Mouse (Mus musculus): ENCODE measurements around the gene Zscan26. TPM values are rescaled to one million over a fixed set of nuclear protein-coding genes. Genes with fewer than 3 reads are reported as not detected.

The Zscan26 gene
- 7.9 and 10.2 TPM in 2 replicates for polyA plus RNA-seq (2012; rRNA removed)

GRCm38 (mm10) chr13:21453449-21453848 is at the start of gene Zscan26:
Gene Zscan26, minus strand, starts transcription at chr13:21453730.

DNA sequence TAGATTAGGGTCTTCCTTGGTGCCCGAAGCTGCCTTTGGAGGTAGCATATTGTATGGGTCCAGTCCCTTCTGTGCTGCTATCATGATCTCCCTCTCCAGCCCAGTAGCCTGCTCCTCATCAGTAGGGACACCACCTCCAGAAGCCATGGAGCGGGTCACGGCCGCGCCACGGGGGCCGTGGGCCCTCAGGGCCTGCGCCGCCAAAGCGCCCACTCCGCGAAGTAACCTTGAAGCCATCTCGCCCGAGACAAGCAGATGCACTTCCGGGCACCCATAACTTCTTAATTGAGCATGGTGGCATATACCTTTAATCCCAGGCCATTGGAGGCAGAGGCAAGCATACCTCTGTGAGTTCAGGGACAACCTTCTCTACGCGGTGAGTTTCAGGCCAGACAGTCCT is 47.7 kb upstream of the Zscan26 start, which contains the start of gene Gm11273:
Gm11273 (minus strand) TSS at position 237 of the 400 bp plus-strand sequence.

GRCm38 (mm10) chr13:21495080-21495479 is 41.5 kb upstream of the Zscan26 start, which contains the start of gene AK157302:
Gene AK157302, plus strand, starts transcription at chr13:21495223.

DNA sequence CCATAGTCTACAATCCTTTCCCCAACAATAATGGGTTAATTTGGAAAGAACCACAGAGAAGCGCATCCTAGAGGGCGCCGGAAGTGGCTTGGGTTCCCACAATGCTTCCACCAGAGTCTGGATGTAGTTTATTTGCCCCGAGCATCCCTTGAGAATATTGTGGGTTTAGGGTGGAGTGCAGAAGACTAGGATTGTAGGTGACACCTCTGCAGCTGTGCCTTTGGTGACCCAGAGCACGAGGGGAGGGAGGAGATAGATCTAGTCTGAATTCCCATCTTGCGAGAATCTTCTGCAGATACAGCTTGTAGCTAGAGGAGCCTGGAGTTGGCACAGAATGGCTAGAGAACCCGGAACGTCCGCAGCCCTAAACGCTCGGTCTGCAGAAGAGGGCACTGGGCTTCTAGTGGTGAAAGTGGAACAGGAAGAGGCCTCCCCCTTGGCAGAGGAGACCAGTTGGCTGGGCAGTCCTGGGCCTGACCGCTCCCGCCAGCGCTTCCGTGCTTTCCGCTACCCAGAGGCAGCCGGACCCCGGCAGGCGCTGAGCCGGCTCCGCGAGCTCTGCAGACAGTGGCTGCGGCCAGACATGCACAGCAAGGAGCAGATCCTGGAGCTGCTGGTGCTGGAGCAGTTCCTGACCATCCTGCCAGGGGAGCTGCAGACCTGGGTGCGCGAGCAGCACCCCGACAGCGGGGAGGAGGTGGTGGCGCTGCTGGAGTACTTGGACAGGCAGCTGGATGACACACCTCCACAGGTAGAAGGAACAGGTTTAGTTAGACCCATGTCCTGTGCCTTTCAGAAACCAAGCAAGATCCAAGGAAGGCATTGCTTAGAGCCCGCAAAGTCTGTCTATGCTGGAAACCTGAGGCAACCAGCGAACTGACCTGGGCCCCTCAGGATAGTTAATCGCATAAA is 25.5 kb upstream of the Zscan26 start, which contains the start of the genes Zkscan4 and Gm10065:
Zkscan4 (plus strand) TSS at position 149 of the 912 bp plus-strand sequence.
Gm10065 (minus strand) TSS at position 683 of the 912 bp plus-strand sequence.

DNA sequence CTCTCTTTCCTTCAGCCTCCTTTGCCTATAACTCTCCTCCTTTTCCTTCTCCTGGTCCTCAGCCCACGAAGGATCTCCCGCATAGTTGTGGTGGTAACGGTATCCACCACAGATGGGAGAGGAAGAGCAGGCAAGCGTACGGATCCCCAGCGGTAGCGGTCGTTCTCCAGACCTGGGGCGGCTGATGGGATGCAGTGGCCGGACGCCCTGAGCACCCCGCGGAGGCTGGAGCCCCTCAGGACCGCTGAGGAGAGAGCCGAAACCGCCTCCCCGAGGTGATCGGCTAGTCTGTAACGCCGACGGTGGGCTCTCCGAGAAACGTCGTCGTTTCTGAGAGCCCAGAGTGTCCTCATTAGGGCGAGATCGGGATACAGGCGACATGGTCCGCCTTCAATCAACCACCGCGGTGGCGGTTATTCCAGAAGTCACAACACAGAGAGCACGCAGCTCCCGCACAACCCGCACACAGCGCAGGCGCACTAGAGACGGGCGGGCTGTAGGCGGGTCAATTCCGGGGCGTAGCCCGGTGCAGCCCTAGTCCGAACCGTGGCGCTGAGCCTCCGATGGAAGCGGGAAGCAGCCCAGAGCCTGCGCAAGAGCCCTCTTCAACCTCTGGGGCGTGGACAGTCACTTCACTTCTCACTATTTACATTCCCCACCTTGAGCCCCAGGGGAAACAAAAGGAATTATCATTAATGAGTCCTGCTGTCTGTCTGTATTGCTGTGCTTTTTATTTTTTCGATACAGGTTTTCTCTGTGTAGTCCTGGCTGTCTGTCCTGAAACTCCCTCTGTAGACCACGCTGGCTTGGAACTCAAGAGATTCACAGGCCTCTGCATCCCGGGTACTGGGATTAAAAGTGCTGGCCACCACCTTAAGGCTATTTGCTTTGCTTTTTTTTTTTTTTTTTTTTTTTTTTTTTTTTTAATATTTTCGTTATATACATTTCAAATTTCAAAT is 14.8 kb upstream of the Zscan26 start, which contains the start of gene Nkapl:
Nkapl (minus strand) TSS at position 449 of the 959 bp plus-strand sequence.

GRCm38 (mm10) chr13:21440503-21441206 is 12.9 kb downstream of the Zscan26 start, which contains the start of gene Pgbd1:
Gene Pgbd1, minus strand, starts transcription at chr13:21441058.

GRCm38 (mm10) chr13:21402287-21402846 is 51.2 kb downstream of the Zscan26 start, which contains the start of gene Zkscan3:
Gene Zkscan3, minus strand, starts transcription at chr13:21402755.

Other genes starting within 250 kb of the Zscan26 start
- not detected in 2 replicates for gene Gpx5, start 161.0 kb downstream of the Zscan26 start, polyA plus RNA-seq (2012; rRNA removed)
- 0.23 and 0.26 TPM in 2 replicates for gene Gpx6, start 141.6 kb downstream of the Zscan26 start, polyA plus RNA-seq (2012; rRNA removed)
- gene Olfr1367, start 106.8 kb downstream of the Zscan26 start, polyA plus RNA-seq (2012; rRNA removed): not detected in 2 replicates
- gene Zscan12, start 90.9 kb downstream of the Zscan26 start, polyA plus RNA-seq (2012; rRNA removed): 1.2 and 1.6 TPM in 2 replicates
- 35.7 and 38.6 TPM in 2 replicates for gene Zkscan3, start 51.0 kb downstream of the Zscan26 start, polyA plus RNA-seq (2012; rRNA removed)
- gene Pgbd1, start 12.7 kb downstream of the Zscan26 start, polyA plus RNA-seq (2012; rRNA removed): 0.51 and 0.62 TPM in 2 replicates
- 0.34 and 0.45 TPM in 2 replicates for gene Nkapl, start 14.8 kb upstream of the Zscan26 start, polyA plus RNA-seq (2012; rRNA removed)
- 1.6 and 2.2 TPM in 2 replicates for gene Zkscan4, start 25.2 kb upstream of the Zscan26 start, polyA plus RNA-seq (2012; rRNA removed)
- not detected in 2 replicates for gene Gm10065, start 25.7 kb upstream of the Zscan26 start, polyA plus RNA-seq (2012; rRNA removed)
- 0.14 TPM in 1 of 2 replicates, not detected in the other for gene AK157302, start 41.5 kb upstream of the Zscan26 start, polyA plus RNA-seq (2012; rRNA removed)
- gene Gm11273, start 47.7 kb upstream of the Zscan26 start, polyA plus RNA-seq (2012; rRNA removed): 9.0 and 18.5 TPM in 2 replicates
- gene Zkscan8, start 77.4 kb upstream of the Zscan26 start, polyA plus RNA-seq (2012; rRNA removed): 3.6 and 3.9 TPM in 2 replicates
- gene Olfr1366, start 89.1 kb upstream of the Zscan26 start, polyA plus RNA-seq (2012; rRNA removed): not detected in 2 replicates
- not detected in 2 replicates for gene Olfr1535, start 106.2 kb upstream of the Zscan26 start, polyA plus RNA-seq (2012; rRNA removed)
- not detected in 2 replicates for gene Olfr1364, start 128.0 kb upstream of the Zscan26 start, polyA plus RNA-seq (2012; rRNA removed)
- gene Olfr1362, start 160.3 kb upstream of the Zscan26 start, polyA plus RNA-seq (2012; rRNA removed): not detected in 2 replicates
- not detected in 2 replicates for gene Olfr11, start 188.8 kb upstream of the Zscan26 start, polyA plus RNA-seq (2012; rRNA removed)
- gene Olfr1361, start 209.7 kb upstream of the Zscan26 start, polyA plus RNA-seq (2012; rRNA removed): not detected in 2 replicates
- gene Olfr1360, start 223.7 kb upstream of the Zscan26 start, polyA plus RNA-seq (2012; rRNA removed): not detected in 2 replicates
- not detected in 2 replicates for gene Olfr1359, start 244.4 kb upstream of the Zscan26 start, polyA plus RNA-seq (2012; rRNA removed)

All from ovary, adult 2 months (tissue).